Mouse (Mus musculus) limb, embryonic 12.5 days (tissue): ENCODE results near the gene Grik3. TPM values are rescaled to one million over a fixed set of nuclear protein-coding genes. Genes with fewer than 3 reads are reported as not detected.

ENCODE experiments used
- ATAC-seq: fragments of 200-750 bp; cut with Nextera tagmentation; 2 replicates; pipeline ENCODE4 v1.8.0; 2017; ENCODE audit warnings: low read depth, moderate TSS enrichment; ENCODE audit not compliant: insufficient number of reproducible peaks, insufficient read depth, low FRiP score, low TSS enrichment
- H3K27ac ChIP-seq: fragments of 300-500 bp; sonication (generic); 2 replicates; pipeline ENCODE4 v1.5.1; 2016; ENCODE audit warnings: mild to moderate bottlenecking, moderate library complexity
- H3K27me3 ChIP-seq: fragments of 300-500 bp; sonication (generic); 2 replicates; pipeline ENCODE4 v1.6.1; 2016; ENCODE audit warnings: mild to moderate bottlenecking, moderate library complexity
- H3K36me3 ChIP-seq: fragments of 300-500 bp; sonication (generic); 2 replicates; pipeline ENCODE4 v1.6.1; 2016; ENCODE audit warnings: mild to moderate bottlenecking, moderate library complexity
- H3K4me1 ChIP-seq: fragments of 300-500 bp; sonication (generic); replicated peaks from 2 replicates; pipeline ENCODE4 v1.6.1; 2016
- H3K4me2 ChIP-seq: fragments of 300-500 bp; sonication (generic); 2 replicates; pipeline ENCODE4 v1.6.1; 2016; ENCODE audit warnings: mild to moderate bottlenecking, moderate library complexity
- H3K4me3 ChIP-seq: fragments of 300-500 bp; sonication (generic); replicated peaks from 2 replicates; pipeline ENCODE4 v1.5.1; 2016; ENCODE audit warnings: mild to moderate bottlenecking
- H3K9ac ChIP-seq: fragments of 300-500 bp; sonication (generic); replicated peaks from 2 replicates; pipeline ENCODE4 v1.6.1; 2016; ENCODE audit warnings: mild to moderate bottlenecking, moderate library complexity
- H3K9me3 ChIP-seq: fragments of 300-500 bp; sonication (generic); 2 replicates; pipeline ENCODE4 v1.6.1; 2016; ENCODE audit warnings: mild to moderate bottlenecking, moderate library complexity
- WGBS: fragments of 180-500 bp; shearing (Covaris S2); methylation state at CpG from one replicate; pipeline ENCODE4 v1.1.7; 2016; 5-methylcytosine and 5-hydroxymethylcytosine counted together
- polyA plus RNA-seq: library from polyadenylated mRNA; unstranded; fragments of >200 nt; fragmentation: Nextera tagmentation; extraction: Ambion mirVana; gene quantifications from 2 replicates; pipeline ENCODE4 v1.2.1, GENCODE M21; 2016

Grik3 gene
- polyA plus RNA-seq, 1 experiment from 2014 or later: not detected

DNA sequence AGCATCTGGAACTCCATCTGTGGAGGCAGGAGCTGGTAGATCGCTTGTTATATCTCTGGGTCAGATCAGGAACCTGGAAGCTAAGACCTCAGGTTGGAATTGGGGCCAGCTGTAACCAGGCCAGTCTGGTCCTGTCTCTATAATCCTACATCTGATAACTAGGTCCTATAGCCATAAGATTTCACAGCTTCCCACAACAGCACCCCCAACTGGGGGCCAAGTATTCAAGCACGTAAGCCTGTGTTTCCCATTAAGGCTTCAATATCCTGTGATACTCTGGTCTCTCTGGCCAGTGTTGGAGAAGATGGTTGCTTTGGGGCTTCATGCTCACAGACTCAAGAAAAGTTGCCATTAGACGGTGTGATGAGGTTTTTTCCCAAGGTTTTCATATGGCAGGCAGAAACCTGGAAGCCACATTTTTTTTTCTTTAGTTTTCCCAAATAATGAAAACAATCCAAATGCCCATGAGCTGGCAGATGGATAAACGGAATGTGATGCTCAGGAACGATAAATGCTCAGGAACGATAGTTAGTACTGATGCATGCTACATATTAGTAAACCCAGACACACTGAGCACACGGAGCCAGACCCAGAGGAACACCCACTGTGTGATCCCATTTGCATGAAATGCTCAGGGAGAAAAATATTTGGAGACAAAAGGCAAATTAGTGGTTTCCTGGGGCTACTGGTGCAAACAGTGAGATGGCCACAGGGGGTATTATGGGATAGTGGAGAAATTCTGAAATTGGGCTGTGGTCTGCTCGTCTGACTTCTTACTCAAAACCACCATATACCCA lies 128.2 kb downstream of the Grik3 start:
- H3K27me3 ChIP-seq: peaks cover 16% of the 10 kb centered on the region
- no peaks in the 10 kb centered on the region for H3K9me3 ChIP-seq
- no peaks in the 10 kb centered on the region for H3K4me1 ChIP-seq
- no peak overlapping the region for H3K27ac ChIP-seq
- H3K36me3 ChIP-seq: no peaks in the 10 kb centered on the region
- H3K4me2 ChIP-seq: no peak overlapping the region
- no peak overlapping the region for H3K9ac ChIP-seq
- H3K4me3 ChIP-seq: no peak overlapping the region
- no peak for ATAC-seq
- 72% methylated on average over 8 of the region's 8 CpGs for WGBS

DNA sequence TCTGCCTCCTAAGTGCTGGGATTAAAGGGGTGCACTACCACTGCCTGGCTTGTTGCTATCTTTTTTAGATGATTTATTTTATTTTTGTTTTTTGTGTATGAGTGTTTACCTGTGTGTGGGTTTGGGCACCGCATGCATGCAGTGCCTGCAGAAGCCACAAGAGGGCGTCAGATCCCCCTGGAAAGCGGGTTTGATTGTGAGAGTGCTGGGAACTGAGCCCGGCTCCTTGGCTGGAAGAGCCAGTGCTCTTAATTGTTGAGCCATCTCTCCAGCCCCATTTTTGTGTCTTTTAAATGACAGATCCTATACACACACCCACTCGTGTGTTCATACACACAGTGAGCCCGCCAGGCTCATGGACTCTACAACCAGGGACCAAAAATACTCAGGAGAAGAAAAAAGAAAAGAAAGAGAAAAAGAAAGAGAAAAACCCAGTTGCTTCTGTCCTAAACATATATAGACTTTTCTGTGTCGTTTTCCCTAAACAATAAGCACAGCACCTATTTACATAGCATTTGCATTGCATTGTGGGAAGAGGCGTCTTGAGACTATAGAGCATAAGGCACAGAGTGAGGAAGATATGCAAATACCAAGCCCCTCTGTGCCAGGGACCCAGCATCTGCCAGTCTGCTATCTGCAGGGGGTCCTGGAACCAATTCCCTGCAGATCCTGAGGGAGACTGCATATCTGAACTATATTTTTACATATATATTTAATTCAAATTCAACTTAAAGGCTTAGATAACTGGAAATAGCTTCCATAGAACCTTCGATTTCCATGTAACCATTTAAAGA lies 134.6 kb downstream of the Grik3 start:
- no peak overlapping the region for H3K4me2 ChIP-seq
- no peak for ATAC-seq
- H3K36me3 ChIP-seq: no peaks in the 10 kb centered on the region
- H3K4me1 ChIP-seq: 0 out of 2 replicates have a peak, but pooled peaks cover 3% of the 10 kb centered on the region
- no peak overlapping the region for H3K4me3 ChIP-seq
- no peak overlapping the region for H3K27ac ChIP-seq
- H3K27me3 ChIP-seq: peaks cover 13% of the 10 kb centered on the region
- 91% methylated on average over 9 of the region's 9 CpGs for WGBS
- 0 out of 2 replicates have a peak, but pooled peaks cover 5% of the 10 kb centered on the region for H3K9me3 ChIP-seq
- no peak overlapping the region for H3K9ac ChIP-seq

DNA sequence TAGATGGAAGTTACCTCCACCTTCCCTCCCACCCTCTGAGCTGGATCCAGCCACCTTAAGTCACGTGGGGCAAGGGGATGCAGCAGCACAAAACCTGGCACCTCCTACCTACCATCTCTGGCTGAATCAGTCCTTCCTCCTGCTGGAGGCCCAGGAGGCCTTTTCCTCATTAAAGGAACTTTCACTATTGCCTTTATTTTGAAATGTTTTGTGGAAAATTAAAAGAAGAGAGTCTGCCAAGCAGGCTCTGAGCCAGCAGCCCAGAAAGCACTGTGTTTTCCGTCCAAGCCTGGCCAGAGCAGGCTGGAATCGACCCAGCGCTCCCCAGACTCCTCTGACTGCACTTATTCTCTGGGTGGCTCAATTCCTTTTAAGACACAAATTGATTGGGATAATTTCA lies 139.0 kb downstream of the Grik3 start:
- WGBS: 80% methylated on average over 4 of the region's 4 CpGs
- H3K27me3 ChIP-seq: 0 out of 2 replicates have a peak, but pooled peaks cover 12% of the 10 kb centered on the region
- H3K4me1 ChIP-seq: 0 out of 2 replicates have a peak, but pooled peaks cover 3% of the 10 kb centered on the region
- H3K9me3 ChIP-seq: 0 out of 2 replicates have a peak, but pooled peaks cover 5% of the 10 kb centered on the region
- H3K4me3 ChIP-seq: no peak overlapping the region
- no peak for ATAC-seq
- H3K4me2 ChIP-seq: no peak overlapping the region
- H3K27ac ChIP-seq: no peak overlapping the region
- H3K9ac ChIP-seq: no peak overlapping the region
- no peaks in the 10 kb centered on the region for H3K36me3 ChIP-seq

DNA sequence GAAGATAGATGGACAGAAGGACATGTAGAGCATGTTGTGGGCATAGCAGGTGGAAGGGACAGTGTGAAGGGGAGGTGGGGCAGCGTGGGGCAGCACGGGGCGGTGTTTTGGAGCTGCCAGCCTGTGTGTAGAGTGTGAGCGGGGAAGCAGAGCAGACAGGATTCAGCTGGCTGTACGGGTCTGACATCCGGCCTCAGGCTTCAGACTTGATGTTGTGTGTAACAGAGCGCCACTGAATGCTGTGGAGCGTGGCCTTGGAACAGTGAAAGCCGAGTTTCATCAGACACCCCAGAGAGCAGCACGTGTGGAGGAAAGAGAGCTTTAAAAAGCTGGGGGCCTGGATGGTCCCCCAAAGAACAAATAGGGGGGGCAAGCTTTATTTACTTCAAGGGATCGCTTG lies 144.5 kb downstream of the Grik3 start:
- WGBS: 85% methylated on average over 11 of the region's 11 CpGs
- H3K27ac ChIP-seq: no peak overlapping the region
- H3K4me2 ChIP-seq: no peak overlapping the region
- 0 out of 2 replicates have a peak, but pooled peaks cover 14% of the 10 kb centered on the region for H3K27me3 ChIP-seq
- H3K36me3 ChIP-seq: no peaks in the 10 kb centered on the region
- H3K4me3 ChIP-seq: no peak overlapping the region
- no peaks in the 10 kb centered on the region for H3K9me3 ChIP-seq
- no peaks in the 10 kb centered on the region; the same call in 1 of the 2 replicates for H3K4me1 ChIP-seq
- no peak overlapping the region for H3K9ac ChIP-seq
- ATAC-seq: no peak

DNA sequence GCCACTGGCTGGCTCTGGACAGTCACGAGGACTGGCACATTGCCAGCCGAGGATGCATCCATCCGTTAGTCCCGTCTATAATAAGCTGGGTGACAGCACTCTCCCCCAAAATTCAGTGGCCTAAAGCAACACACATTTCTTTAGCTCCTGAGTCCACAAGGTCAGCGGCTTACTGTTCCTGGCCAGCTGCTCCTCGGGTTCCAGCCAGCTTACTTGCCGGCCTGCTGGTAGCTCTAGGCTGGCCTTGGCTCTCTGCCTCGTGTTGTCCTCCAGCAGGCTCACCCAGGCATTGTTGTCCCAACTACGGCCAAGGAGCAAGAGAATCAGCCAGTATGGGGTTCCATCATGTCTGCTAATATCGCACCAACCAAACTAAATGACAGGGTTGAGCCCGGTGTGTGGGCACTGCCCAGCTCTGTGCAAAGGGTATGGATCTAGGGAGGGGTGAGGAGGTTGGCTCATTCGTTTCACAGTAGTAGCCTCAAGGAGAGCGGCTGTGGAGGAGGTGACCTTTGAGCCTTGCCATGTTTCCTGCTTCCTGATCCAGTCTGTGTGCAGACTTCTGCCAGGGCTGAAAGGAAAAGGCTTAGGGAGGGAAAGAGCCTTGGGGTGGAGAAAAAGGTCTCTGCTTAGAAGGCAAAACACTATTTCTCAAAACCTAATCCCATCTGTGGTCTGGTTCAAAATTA lies 146.3 kb downstream of the Grik3 start:
- no peak for ATAC-seq
- WGBS: 75% methylated on average over 13 of the region's 13 CpGs
- Histone ChIP-seq H3K36me3 (no peaks in the 10 kb centered on the region), H3K4me3 (no peak overlapping the region), H3K27me3 (0 out of 2 replicates have a peak, but pooled peaks cover 16% of the 10 kb centered on the region), H3K9ac (no peak overlapping the region), H3K4me2 (no peak overlapping the region), H3K4me1 (no peaks in the 10 kb centered on the region; the same call in 1 of the 2 replicates), H3K9me3 (no peaks in the 10 kb centered on the region), H3K27ac (no peak overlapping the region)

DNA sequence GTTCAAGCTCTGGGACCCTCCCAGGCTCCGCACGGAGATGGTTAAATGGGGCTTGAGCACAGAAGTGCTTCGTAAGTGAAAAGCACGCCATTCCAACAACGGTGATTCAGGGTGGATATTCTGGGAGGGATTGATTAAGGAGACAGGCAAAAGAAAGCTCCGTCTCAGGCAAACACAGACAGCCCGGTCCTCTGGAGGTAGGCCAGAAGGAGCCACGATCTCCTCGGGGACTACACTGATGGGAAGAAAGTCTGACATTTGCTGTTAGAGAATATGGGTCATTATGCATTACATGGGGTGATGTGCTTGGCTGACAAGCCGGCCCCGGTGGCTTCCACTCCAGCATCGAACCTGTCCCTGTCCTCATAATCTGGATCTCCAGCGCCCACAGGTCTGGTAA lies 146.9 kb downstream of the Grik3 start:
- Histone ChIP-seq H3K9me3 (no peaks in the 10 kb centered on the region), H3K4me1 (no peaks in the 10 kb centered on the region; the same call in 1 of the 2 replicates), H3K9ac (no peak overlapping the region), H3K27ac (no peak overlapping the region), H3K36me3 (no peaks in the 10 kb centered on the region), H3K4me3 (no peak overlapping the region), H3K27me3 (0 out of 2 replicates have a peak, but pooled peaks cover 16% of the 10 kb centered on the region), H3K4me2 (no peak overlapping the region)
- no peak for ATAC-seq
- WGBS: 86% methylated on average over 13 of the region's 13 CpGs

DNA sequence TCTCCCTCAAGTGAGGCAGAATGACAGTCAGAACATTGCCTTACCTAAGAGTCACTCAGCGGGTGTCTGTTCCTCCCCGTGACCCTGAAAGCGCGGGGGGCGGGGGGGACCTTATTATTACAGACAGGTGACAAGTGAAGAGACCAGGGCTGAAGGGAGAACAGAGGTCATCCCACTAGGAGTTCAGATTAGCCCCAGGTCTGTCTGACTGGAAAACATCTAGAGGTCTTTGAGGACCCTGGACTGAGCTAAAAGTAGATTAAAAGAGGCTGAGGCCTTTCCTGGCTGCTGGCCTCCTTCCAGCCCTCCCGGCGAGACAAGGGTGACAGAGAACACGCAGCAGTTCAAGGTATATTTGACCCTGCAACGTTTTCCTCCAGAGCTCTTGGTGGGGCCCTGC lies 150.0 kb downstream of the Grik3 start:
- no peak overlapping the region for H3K4me3 ChIP-seq
- no peak overlapping the region for H3K4me2 ChIP-seq
- H3K4me1 ChIP-seq: no peaks in the 10 kb centered on the region; the same call in 1 of the 2 replicates
- no peaks in the 10 kb centered on the region for H3K36me3 ChIP-seq
- no peak for ATAC-seq
- H3K9ac ChIP-seq: no peak overlapping the region
- 72% methylated on average over 9 of the region's 9 CpGs for WGBS
- H3K27me3 ChIP-seq: peaks cover 7% of the 10 kb centered on the region; the same call in 1 of the 2 replicates
- no peak overlapping the region for H3K27ac ChIP-seq
- H3K9me3 ChIP-seq: no peaks in the 10 kb centered on the region

DNA sequence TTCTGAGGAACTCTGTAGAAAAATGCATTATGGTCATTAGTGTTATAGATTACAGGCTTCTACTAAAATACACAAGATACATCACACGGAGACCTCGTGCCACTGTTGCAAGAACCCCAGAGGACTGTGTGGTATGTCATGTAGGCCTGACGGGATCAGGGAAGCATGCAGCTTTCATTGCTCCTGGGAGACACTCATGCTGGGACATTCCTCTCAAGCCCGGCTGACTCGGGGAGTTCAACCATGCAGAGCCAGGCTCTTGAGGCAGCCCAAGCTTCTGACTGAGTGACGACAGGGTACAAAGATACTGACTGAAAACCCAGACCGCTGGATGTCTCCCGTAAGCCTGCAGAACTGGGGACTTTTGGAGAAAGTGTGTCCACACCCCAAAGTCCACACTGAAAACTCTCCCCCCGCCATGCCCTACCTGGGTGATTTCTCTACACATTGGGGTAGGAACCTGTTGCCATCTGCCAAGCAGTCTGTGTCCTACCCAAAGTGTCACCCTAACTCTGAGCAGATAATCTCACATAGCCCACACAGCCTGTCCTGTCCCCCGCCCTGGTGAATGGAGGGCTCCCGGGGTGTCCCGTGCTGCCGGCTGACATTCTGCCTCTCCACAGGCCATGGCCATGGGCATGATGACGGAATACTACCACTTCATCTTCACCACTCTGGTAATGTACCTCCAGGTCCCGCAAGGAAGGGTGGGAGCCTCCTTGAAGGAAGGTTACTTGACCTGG lies 150.6 kb downstream of the Grik3 start:
- H3K4me1 ChIP-seq: no peaks in the 10 kb centered on the region; the same call in 1 of the 2 replicates
- ATAC-seq: no peak
- H3K27me3 ChIP-seq: peaks cover 7% of the 10 kb centered on the region; the same call in 1 of the 2 replicates
- H3K9me3 ChIP-seq: no peaks in the 10 kb centered on the region
- no peak overlapping the region for H3K4me3 ChIP-seq
- no peaks in the 10 kb centered on the region for H3K36me3 ChIP-seq
- H3K27ac ChIP-seq: no peak overlapping the region
- H3K9ac ChIP-seq: no peak overlapping the region
- H3K4me2 ChIP-seq: no peak overlapping the region
- WGBS: 85% methylated on average over 15 of the region's 15 CpGs

DNA sequence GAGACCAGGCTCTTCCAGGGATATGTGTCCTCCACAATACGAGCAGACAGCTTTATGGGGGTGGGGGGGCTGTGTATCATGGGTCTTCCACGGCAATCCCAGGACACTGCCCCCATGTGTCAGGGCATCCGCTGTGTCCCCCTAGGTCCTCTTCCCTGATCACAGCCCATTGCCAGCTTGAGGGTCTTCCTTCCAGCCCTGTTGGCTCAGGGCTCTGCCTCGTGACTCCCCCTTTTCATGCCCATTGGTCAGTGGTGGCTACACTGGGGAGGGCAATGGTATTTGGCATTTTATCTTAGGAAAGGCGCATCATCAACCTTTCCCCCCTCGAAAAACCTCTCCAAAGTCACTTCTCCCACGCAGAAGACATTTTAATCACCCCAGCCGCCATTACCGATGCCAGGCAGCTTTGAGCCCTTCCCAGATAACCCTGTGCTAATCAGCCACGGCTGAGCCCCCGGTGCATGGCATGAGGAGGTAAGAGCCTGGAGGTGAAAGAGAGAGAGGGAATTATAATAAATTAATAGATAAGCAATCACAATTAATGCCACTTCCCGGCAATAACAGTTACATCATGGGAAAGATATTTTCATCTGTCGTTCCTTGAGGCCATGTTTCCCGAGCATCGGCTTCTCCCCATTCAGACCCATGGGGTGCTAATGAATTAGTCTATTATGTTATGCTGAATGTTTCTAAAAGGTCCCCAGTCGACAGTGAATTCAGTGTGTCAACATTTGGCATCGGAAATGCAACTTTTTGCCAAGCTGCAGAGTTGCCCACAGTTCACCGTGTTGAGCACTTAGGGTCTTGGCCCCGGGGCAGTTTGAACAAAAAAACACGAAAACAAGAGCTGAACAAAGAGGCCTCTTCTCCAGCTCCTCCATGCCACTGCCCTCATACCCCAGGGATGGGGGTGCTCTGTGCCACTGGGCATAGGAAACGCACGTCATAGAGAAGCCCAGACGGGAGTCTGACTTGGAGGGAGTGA lies 154.4 kb downstream of the Grik3 start:
- H3K36me3 ChIP-seq: no peaks in the 10 kb centered on the region
- no peak for ATAC-seq
- H3K27ac ChIP-seq: no peak overlapping the region
- peaks cover 20% of the 10 kb centered on the region; the same call in 1 of the 2 replicates for H3K27me3 ChIP-seq
- H3K4me2 ChIP-seq: no peak overlapping the region
- H3K9me3 ChIP-seq: no peaks in the 10 kb centered on the region
- no peak overlapping the region for H3K4me3 ChIP-seq
- H3K4me1 ChIP-seq: no peaks in the 10 kb centered on the region
- 82% methylated on average over 23 of the region's 23 CpGs for WGBS
- no peak overlapping the region for H3K9ac ChIP-seq
